Mouse (Mus musculus): ENCODE measurements around the gene Dlx1. TPM values are rescaled to one million over a fixed set of nuclear protein-coding genes. Genes with fewer than 3 reads are reported as not detected.

Dlx1 gene
- polyA plus RNA-seq (2012; rRNA removed), result 0.10 and 0.11 TPM in 2 replicates

DNA sequence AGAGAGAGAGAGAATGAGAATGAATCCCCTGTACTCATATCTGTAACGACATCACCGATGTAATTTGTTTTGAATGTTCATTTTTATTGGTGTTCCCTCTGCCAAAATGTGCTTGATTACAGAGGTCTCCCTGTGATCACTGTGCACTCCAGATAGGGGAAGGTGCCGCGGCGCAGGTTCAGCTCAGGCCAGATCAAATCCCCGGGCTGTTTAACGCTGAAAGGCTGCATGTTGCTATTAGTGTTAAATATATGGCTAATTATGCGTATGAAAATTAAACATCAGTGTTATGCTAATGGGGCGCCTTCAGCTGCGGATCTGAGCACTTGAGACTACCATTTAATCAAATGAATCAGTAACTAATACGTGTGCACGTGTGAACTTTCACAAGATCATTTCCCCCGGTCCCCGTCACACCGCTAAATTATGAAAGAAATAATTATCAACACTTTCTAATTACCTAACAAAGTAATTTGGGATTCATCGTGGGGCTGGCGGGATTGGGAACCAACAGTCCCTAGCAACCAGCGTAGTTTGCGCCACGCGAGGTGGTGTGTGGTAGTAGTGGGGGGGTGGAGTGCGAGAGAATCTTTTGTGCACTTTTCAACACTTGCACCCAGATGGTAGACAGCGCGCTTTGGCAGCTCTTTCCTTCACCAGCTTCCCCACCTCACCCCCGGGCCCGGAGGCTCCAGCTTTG is at the start of gene Dlx1:
Gene Dlx1, plus strand, starts transcription at position 100 of the 700 bp plus-strand sequence.
- DNase-seq (ENCODE audit: low spot score), result no peak

DNA sequence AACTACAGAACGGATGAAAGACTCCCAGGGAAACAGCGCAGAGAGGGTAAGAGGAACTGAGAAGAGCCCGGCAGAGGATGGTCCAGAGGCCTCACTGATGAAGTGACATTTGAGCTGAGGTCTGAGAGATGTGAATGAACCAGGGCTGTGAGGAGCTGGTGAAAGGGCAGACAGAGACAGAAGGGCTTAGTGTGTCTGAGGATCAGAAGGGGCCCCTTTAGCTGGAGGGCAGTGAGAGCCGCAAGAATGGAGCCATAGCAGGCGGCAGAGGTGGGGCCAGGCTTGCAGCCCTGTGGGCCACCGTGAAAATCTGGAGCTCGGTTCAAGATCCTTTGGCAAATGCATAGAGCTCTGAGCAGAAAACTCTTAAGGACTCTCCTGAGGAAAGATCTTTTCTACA is 48.0 kb upstream of the Dlx1 start:
- no peak for DNase-seq (ENCODE audit: low spot score)

DNA sequence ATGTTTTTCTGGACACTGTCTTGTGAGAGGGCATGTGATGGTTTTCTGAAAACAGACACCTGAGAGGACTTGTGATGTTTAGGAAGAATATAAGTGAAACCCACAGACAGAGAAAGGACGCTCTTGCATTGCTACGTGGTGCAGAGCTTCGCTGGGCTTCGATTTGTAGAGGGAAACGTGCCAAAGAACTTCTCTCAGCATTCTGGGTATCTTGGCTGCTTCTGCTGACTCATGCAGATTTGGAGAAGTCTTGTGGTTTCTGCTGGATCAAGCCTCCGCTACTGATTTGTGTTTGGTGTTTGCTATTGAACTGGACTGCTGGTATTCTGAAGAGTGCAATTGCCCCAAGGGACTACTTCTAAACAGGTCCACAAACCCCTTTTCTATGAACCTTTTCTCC is 46.1 kb upstream of the Dlx1 start:
- no peak for DNase-seq (ENCODE audit: low spot score)

DNA sequence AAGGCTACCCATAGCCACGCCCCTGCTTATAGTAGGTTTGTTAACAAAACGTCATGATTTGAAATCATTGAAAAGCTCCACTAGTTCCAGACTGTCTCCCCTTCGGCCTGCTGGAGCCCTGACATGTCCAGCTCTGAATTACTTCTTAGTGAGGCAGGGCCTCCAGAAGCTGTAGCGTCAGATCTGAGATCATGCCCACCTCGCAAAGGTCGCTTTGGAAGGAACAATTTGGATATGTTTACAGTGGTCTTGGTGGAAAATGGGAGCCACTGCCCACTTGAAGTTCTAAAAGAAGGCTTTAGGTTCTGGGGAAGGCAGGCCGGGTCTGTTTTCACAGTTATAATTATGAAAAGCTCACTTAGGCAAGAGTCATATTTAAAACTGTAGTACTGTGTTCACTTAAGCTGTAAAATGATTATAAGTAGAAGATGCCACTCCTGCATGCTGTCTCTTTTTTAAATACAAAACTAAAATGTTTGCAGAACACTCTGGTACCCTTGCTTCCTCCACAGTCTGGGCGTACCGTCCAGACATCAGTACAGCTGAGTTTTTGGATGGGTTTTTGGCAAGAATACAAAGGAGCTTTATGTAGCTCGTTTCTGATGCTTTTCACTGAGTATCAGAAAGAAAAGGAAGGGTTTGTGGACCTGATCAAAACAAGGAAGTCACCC is 44.7 kb upstream of the Dlx1 start:
- no peak for DNase-seq (ENCODE audit: low spot score)

DNA sequence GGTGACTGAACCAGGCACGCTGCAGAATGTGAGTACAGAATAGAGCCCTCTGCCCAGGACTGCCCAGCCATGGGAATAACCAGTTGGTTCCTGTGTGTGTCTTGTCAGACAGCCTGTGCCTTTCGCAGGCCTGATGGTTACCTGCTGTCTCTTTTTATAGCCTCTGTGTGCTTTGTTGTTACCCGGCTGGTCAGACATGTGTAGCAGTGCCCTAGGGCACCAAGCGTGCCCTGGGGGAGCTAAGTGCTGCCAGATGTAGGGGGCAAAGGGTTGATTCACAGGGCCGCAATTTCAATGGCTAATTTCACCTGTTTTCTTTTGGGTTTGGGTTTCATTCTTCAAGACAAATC is 44.2 kb upstream of the Dlx1 start:
- no peak for DNase-seq (ENCODE audit: low spot score)

DNA sequence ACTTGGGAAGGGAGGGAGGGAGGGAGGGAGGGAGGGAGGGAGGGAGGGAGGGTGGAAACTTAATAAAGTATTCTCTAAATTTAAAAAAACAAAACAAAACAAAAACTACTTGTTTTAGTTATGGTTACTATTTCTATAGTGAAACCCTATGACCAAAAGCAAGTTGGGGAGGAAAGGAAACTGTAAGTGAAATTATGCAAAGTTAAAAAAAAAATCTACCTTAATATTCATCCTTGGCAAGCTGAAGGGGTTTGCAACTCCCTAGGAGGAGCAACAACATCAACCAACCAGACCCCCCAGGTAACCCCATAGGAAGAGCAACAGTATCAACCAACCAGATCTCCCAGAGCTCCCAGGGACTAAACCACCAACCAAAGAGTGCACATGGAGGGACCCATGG is 36.6 kb upstream of the Dlx1 start:
- no peak for DNase-seq (ENCODE audit: low spot score)

DNA sequence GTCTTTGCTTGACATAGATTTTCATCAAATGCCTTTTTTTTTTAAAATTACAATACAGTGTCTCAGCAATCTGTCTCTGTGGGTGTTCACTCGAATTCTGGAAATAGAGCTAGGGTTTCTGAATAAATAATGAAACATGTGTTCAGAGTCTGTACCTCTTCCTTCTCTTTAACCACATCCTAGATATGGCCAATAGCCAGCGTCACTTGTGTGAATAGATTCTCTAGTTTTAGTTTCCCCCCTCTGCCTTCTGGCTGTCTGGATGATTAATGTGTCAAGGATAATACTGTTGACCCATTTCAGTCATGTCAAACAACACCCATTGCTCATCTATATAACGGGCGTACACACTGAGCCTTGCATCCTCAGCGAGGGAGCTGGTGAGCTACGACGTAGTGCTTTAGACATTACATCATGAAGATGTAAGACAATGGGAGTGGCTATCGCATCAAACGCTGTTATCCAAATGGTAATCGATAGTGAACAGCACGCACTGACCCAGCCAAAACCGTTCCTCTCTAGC is 34.7 kb upstream of the Dlx1 start:
- no peak for DNase-seq (ENCODE audit: low spot score)

DNA sequence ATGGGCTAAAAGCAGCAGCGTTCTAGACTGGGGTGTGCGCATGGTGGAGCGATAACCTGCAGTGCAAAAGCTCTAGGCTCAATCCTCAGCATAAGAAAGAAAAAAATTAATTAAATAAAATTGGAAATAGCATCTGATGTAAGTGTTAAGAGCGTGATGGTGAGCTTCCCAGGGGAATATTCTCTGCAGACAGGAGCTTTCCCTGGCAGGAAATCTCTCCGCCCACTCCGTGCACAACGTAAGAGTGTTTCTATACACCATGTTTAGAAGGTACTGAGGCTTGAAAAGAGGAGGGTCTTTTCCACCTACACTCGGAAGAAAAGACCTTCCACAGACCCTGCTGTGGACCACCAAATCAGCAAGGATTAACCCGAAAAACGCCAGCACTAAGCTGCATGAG is 33.4 kb upstream of the Dlx1 start:
- DNase-seq (ENCODE audit: low spot score), result no peak

DNA sequence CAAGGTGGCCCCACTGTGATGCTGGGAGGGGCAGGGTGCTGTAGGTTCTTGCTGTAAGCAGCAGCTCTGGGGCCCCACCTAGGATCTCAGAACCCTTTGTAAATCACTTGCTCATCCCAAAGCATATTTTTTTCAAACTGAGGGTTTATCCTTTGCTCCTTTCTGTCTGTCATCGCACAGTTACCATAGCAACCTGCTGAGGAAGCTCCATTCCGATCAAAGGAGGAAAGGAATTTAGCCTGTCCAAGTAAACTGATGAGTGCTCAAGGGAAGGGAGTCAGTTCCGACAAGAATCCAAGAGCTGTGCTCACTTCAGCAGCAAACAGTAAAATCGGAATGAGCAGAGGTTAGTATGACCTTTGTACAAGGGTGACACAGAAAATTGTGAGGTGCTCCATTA is 32.9 kb upstream of the Dlx1 start:
- DNase-seq (ENCODE audit: low spot score), result no peak

DNA sequence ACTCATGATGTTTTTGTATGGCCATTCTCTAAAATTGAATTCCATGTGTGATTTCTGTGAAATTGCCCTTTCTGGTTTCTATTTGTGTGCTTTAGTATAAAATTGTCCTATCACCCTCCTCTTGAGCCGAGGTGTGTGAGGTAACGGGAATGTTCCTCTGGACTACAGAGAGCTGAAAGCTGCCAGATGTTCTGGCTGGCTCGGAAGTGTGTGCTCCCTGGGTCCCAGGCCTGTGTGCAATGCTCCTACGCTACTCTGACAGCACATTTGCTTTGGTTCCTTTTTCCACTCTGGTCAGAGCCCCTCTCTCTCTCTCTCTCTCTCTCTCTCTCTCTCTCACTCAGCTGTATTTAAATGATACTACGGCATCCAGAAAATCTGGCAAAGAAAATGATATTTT is 30.7 kb upstream of the Dlx1 start:
- DNase-seq (ENCODE audit: low spot score), result no peak

DNA sequence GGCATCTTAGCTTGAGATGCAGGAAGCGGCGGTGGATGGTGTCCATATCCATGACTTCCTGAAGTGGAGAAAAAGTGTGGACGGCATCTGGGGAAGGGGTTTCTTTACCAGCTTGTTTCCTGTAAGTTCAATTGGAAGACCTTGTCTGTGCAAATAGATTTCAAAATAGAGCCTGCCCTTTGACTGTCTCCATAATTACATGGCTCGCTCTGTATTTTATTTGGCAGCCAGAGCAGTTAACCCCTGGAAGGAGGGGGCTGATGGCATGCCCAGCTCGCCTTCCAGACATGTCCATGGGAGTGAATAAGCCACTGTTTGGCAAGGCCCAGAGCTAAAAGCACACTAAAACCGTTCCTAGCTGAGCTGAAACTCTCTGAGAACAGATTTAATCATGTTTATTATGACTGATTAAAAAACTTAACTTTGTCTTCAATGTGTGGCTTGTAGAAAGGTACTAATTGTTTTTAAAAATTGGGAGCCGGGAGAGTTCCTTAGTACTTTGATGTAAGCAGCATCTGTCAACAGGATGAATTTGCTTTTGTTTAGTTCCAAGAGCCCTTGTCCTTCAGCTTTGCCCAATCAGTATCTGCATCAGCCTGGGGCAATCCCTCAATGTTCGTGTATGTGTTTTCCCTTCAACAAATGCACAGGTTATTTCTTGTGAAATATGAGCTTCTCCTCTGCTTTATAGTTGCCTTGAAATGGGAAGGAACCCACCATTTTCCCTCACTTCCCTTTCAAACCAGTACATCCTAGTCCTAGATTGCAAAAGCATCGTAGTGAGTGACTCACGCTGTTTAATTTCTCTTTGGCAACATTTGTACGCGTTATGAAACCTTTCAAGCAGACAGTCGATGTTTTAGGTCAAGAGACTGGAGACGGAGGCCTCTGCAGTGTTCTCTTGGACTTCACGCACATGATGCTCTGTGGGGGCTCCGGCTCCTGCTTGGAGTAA is 28.4 kb upstream of the Dlx1 start:
- no peak for DNase-seq (ENCODE audit: low spot score)

DNA sequence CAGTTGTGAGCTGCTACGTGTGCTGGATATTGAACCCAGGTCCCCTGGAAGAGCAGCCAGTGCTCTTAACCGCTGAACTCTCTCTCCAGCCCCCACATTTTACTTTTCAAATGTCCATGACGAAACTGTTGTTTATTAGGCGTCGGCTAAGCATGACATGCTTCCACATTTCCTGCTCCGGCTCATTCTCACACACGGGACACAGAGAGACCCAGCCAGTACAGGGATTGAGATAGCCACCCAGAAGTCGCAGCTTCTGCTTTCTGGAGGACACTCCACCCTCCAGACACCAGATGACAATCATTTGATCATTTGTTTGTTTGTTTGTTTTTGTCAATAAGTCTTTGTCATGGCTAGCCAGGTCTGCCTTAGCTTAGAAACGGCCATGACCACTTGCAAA is 23.1 kb upstream of the Dlx1 start:
- no peak for DNase-seq (ENCODE audit: low spot score)

DNA sequence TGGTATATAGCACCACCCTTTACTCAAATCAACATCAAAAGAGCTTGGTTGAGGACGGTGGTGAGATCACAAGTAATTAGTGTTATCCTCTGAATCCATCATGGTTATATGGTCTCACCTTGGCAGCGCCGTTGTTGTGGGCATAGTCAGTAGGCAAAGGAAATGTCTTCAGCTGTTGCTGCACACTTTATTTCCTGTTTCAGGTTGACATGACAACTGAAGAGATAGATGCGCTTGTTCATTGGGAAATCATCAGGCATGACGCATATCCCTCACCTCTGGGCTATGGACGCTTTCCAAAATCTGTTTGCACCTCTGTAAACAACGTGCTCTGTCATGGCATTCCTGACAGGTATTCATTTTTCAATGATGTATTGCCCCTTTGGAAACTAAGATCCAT is 16.7 kb upstream of the Dlx1 start:
- DNase-seq (ENCODE audit: low spot score), result no peak

DNA sequence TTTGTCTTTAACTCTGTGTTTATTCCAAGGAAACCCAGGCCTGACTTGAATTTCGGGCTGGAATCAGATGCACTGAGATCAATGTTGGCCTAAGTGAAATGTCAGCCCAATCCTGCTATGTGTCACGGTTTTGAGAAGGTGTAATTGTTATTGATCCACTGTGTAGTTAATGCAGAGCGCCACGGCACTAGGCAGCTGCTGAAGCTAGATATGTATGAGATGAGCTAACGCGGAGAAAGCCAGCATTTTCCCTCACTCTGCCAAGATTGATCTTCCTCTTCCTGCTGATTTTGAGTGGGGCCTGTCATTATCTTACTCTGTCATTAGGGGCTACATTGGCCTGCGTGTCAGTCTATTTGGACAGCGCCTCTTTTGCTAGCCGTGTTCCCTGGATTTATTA is 15.6 kb upstream of the Dlx1 start:
- DNase-seq (ENCODE audit: low spot score), result no peak

DNA sequence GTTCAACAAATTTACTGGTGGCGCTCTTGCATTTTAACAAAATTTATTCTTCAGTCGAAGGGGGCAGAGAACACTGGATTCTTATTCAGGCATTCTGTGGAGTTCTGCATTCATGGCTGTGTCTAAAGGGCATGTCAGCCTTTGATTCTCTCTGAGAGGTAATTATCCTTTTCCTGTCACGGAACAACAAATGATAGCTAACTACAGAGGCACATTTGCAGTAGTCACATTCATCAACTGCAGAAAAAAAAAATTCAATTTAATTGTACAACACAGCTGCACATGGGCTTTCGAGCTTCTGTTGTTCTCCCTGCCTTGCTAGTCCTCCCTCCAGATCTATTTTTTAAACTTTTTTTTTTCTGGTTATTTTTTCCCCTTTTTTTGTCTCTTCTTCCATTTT is 10.9 kb upstream of the Dlx1 start:
- no peak for DNase-seq (ENCODE audit: low spot score)

DNA sequence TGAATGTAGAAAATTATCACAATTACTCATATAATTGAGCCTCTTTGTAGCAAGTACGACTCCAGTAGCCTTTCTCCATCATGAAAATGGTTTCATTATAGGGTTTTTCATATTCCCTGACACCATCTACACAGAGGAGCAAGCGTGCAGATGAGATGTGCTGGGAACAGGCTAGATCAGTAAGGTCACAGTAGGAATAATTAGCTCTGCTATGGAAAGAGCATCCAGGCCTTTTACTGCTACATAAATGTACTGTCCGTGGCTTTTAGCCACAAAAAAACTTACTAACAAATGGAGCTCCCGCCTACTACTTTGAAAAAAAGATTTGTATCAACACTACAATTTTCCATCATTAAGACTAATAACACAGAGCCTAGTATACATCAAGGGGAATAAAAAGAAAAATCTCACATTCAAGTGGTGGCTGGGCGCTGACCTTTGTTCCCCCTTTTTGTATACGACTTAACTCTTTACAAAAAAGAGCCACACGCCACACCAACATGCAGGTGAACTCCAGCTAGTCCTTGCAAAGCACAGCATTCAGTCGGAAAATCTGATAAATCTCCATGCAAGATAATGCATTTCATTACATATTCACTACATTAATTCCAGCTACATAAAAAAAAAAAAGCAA is 10.3 kb upstream of the Dlx1 start:
- DNase-seq (ENCODE audit: low spot score), result no peak

DNA sequence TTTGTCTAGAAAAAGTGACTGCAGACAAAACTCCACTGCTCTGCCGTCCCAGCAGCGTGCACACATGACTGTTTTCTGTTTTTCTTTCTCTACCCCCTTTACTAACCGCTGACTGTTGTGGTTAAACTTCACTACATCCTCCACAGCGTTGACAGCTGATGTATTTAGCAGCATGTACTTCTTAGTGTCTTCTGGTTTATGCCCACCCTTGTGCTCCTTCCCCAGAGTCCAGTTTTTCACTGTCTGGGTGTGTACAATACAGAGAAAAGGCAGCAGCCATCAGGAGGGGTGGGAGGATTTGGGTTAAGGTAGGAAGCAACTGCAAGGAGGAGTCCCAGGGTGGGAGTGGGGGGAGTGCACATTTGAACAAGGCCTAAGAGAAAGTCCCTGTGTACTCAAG is 5.0 kb upstream of the Dlx1 start:
- DNase-seq (ENCODE audit: low spot score), result no peak

DNA sequence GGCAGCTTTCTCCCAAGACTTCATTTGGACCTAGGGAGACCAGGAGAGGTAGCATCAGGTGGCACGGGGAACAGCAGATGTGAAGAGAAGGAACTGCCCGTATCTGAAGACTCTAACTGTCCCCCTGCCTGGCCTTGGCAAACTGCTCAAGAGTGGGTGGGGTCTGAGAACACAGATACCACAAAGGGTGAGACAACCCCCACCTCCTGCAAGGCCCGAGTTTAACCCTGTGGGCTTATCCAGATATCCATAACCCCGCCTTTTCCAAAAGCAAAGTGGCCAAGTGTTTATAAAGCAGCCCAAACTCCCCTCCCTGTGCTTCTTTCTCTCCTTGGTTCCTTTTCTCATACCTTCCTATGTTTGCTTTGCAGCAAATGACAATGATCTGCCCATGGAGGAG is 4.5 kb upstream of the Dlx1 start:
- DNase-seq (ENCODE audit: low spot score), result no peak

DNA sequence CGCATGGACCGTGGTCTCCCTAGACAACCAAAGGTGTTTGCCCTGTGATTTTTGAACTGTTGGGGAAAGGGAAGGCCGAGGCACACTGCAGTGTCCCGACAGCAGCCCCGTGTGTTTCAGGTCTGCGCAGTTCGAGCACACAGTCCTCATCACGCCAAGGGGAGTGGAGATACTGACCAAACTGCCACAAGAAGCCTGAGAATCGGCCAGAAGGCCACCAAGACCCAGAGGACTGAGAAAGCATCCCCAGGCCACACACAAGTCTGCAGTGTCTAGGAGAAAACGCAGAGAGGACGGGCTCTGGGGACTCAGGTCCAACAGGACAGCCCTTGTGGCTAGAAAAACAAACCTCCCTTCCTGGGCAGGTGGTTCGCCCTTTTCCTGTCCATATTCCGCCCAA is 3.1 kb upstream of the Dlx1 start:
- DNase-seq (ENCODE audit: low spot score), result no peak

DNA sequence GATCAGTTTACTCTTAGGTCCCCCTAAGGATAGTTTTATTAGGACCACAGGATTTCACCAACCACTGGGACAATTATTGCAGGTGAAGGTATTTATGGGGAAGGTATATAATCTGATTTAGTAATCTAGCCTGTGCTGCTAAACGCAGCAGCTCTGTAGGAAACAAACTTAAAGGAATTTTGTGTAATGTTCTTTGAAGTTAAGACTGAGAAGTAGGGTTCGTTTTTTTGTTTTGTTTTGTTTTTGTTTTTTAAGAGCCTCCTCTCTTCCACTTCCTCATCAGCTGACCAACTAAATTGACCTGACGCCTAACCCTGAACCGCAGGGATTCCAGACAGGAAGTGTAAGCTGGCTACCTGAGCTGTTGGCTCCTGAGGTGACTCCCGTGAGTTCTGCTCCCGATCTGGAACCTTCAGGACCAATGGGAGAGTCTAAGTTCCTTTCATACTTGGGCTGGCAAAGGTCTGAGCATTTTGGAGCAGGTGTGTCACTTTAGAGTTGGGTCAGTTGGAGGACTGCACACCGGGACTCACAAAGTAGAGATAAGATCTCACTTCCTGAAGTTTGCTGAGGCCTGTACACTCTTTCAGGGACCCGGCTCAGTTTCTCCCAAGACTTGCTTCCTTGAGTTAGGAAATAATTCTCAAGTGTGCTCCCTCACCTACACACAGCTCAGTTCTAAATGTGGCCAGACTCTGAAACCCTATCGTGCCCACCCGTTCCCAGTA is 1.2 kb upstream of the Dlx1 start:
- DNase-seq (ENCODE audit: low spot score), result no peak

DNA sequence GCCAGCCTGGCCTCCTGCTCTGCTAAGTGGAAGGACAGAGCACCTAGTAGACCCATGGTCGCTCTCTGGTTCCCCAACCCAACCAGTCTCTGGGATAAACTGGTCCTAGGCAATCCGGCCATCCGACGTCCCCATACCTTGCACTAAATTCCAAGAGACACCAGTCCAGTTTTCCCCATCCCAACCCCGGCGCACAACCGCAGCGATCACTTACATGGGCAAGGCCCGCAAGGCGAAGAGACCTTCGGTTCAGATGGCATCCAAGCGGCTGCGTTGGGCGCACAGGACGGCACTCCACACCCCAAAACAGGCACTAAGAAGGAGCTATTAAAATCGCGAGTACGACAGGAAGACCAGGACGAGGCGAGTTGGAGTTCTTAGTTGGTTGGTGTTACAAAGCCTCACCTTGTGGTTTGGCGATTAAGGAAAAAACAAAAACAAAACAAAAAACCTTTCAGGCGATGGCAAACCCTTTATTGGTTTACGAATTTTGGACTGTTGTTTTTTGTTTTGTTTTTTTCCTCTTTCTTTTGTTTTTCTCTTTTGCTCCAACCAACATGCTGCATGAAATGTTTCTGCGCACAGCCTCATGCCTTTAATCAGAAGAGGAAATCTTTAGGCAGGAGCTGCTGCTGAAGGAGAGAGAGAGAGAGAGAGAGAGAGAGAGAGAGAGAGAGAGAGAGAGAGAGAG is 445 bp upstream of the Dlx1 start:
- no peak for DNase-seq (ENCODE audit: low spot score)
